16 mouse cellular contexts compared by ENCODE assay signal in genomic region chr10:106924798-106925197, GRCm38 (mm10).
"Had no signal": no experiment of that assay in that cellular context is flagged by ENCODE, and none has a peak within 500 bp of the region (broad histone marks: within the 10 kb centered on the region; RNA-seq: fewer than 3 reads in every experiment).

No protein-coding gene starts in this region.

- H3K27me3 ChIP-seq: kidney, embryonic 15.5 days; liver, embryonic 13.5 days; stomach, embryonic 15.5 days had no signal

- H3K27ac ChIP-seq: kidney, embryonic 15.5 days; left cerebral cortex, adult 2 months; liver, embryonic 13.5 days; macrophage; stomach, embryonic 15.5 days had no signal

- DNase-seq: kidney, adult 8-10 months; kidney, postnatal 10 days; kidney, postnatal 36 days; layer of hippocampus, postnatal 36 days; liver, embryonic 13.5 days; lung, adult 2 months; midbrain, embryonic 14.5 days; right cerebral cortex, adult 18-20 months; right cerebral cortex, postnatal 14 days; right cerebral cortex, postnatal 4 days; thymus, adult 18-20 months; thymus, postnatal 36 days had no signal

- H3K4me2 ChIP-seq: kidney, embryonic 15.5 days; liver, embryonic 13.5 days; stomach, embryonic 15.5 days had no signal

- H3K9me3 ChIP-seq: kidney, embryonic 15.5 days; liver, embryonic 13.5 days; stomach, embryonic 15.5 days had no signal

- H3K36me3 ChIP-seq: kidney, embryonic 15.5 days; liver, embryonic 13.5 days; stomach, embryonic 15.5 days had no signal

- H3K9ac ChIP-seq: kidney, embryonic 15.5 days; liver, embryonic 13.5 days; stomach, embryonic 15.5 days had no signal

- H3K4me1 ChIP-seq: kidney, embryonic 15.5 days; liver, embryonic 13.5 days; stomach, embryonic 15.5 days had no signal

- H3K4me3 ChIP-seq: kidney, embryonic 15.5 days; left cerebral cortex, adult 2 months; liver, embryonic 13.5 days; stomach, embryonic 15.5 days had no signal
